Mouse (Mus musculus): ENCODE results near the gene A830018L16Rik.

GRCm38 (mm10) chr1:11467065-11467643 lies 53.2 kb downstream of the A830018L16Rik start:
- TF ChIP-seq CTCF (IDR thresholded peaks at IDR 0.05; ENCODE audit: borderline replicate concordance, extremely low read depth, insufficient read depth, insufficient read length) (no peak), POLR2A (IDR thresholded peaks at IDR 0.05; ENCODE audit: borderline replicate concordance, extremely low read depth, insufficient read depth, insufficient read length, poor library complexity, severe bottlenecking) (no peak)

All from brain, embryonic 14.5 days (tissue).